Mouse (Mus musculus) midbrain, embryonic 16.5 days (tissue): Measurements from ENCODE around the gene Lbh. TPM values are rescaled to one million over a fixed set of nuclear protein-coding genes. Genes with fewer than 3 reads are reported as not detected.

Source experiments
- ATAC-seq: fragments of 200-750 bp; cut with Nextera tagmentation; 2 replicates; pipeline ENCODE4 v1.8.0; 2017; ENCODE audit warnings: moderate TSS enrichment
- H3K27ac ChIP-seq: fragments of 300-500 bp; sonication (generic); 2 replicates; pipeline ENCODE4 v1.5.1; 2014; ENCODE audit warnings: mild to moderate bottlenecking, low read length, mixed read lengths
- H3K27me3 ChIP-seq: fragments of 300-500 bp; sonication (generic); 2 replicates; pipeline ENCODE4 v1.6.1; 2014; ENCODE audit warnings: low read depth, low read length, mixed read lengths; ENCODE audit not compliant: control insufficient read depth, insufficient read depth
- H3K36me3 ChIP-seq: fragments of 300-500 bp; sonication (generic); 2 replicates; pipeline ENCODE4 v1.6.1; 2014; ENCODE audit warnings: mild to moderate bottlenecking, low read length, moderate library complexity, mixed read lengths; ENCODE audit not compliant: control insufficient read depth, insufficient read depth
- H3K4me1 ChIP-seq: fragments of 300-500 bp; sonication (generic); 2 replicates; pipeline ENCODE4 v1.6.1; 2014; ENCODE audit warnings: mild to moderate bottlenecking, low read length, mixed read lengths; ENCODE audit not compliant: control insufficient read depth, insufficient read depth
- H3K4me2 ChIP-seq: fragments of 300-500 bp; sonication (generic); 2 replicates; pipeline ENCODE4 v1.6.1; 2014; ENCODE audit warnings: mild to moderate bottlenecking, low read length, mixed read lengths
- H3K4me3 ChIP-seq: fragments of 300-500 bp; sonication (generic); 2 replicates; pipeline ENCODE4 v1.5.1; 2014; ENCODE audit warnings: low read depth, mild to moderate bottlenecking, low read length, moderate library complexity, mixed read lengths
- H3K9ac ChIP-seq: fragments of 300-500 bp; sonication (generic); 2 replicates; pipeline ENCODE4 v1.6.1; 2014; ENCODE audit warnings: low read depth, low read length, mixed read lengths
- H3K9me3 ChIP-seq: fragments of 300-500 bp; sonication (generic); replicated peaks from 2 replicates; pipeline ENCODE4 v1.6.1; 2014; ENCODE audit warnings: mild to moderate bottlenecking, low read length, mixed read lengths; ENCODE audit not compliant: control insufficient read depth, poor library complexity, severe bottlenecking
- WGBS: fragments of 180-500 bp; shearing (Covaris S2); extraction: QIAGEN DNeasy Blood & Tissue Kit; methylation state at CpG from one replicate; pipeline ENCODE4 v1.1.7; 2014; 5-methylcytosine and 5-hydroxymethylcytosine counted together
- polyA plus RNA-seq: library from polyadenylated mRNA; unstranded; fragments of >200 nt; fragmentation: Nextera tagmentation; extraction: Ambion mirVana; gene quantifications from 2 replicates; pipeline ENCODE4 v1.2.1, GENCODE M21; 2015

Lbh gene
- polyA plus RNA-seq, 1 experiment from 2014 or later = 4.0 TPM

GRCm38 (mm10) chr17:72938026-72938795, 20.1 kb downstream of the Lbh start:
- Histone ChIP-seq H3K9me3 (no peaks in the 10 kb centered on the region; the same call in 1 of the 2 replicates), H3K4me2 (no peak overlapping the region), H3K9ac (no peak overlapping the region), H3K4me3 (no peak overlapping the region), H3K36me3 (peaks cover 23% of the 10 kb centered on the region), H3K4me1 (peaks cover 7% of the 10 kb centered on the region; the same call in 1 of the 2 replicates), H3K27ac (no peak overlapping the region), H3K27me3 (no peaks in the 10 kb centered on the region)
- no peak for ATAC-seq
- WGBS = 85% methylated on average over 11 of the region's 11 CpGs

GRCm38 (mm10) chr17:72938871-72939568, 20.9 kb downstream of the Lbh start:
- no peaks in the 10 kb centered on the region for H3K27me3 ChIP-seq
- no peak overlapping the region for H3K9ac ChIP-seq
- ATAC-seq = no peak
- H3K4me2 ChIP-seq = no peak overlapping the region
- peaks cover 7% of the 10 kb centered on the region; the same call in 1 of the 2 replicates for H3K4me1 ChIP-seq
- no peak overlapping the region for H3K4me3 ChIP-seq
- no peaks in the 10 kb centered on the region; the same call in 1 of the 2 replicates for H3K9me3 ChIP-seq
- H3K27ac ChIP-seq = no peak overlapping the region
- 92% methylated on average over 15 of the region's 15 CpGs for WGBS
- peaks cover 23% of the 10 kb centered on the region for H3K36me3 ChIP-seq

GRCm38 (mm10) chr17:72939569-72939899, 21.4 kb downstream of the Lbh start:
- no peaks in the 10 kb centered on the region; the same call in 1 of the 2 replicates for H3K9me3 ChIP-seq
- ATAC-seq = no peak
- no peak overlapping the region for H3K4me3 ChIP-seq
- H3K4me1 ChIP-seq = peaks cover 7% of the 10 kb centered on the region; the same call in 1 of the 2 replicates
- H3K4me2 ChIP-seq = no peak overlapping the region
- H3K36me3 ChIP-seq = peaks cover 23% of the 10 kb centered on the region
- no peaks in the 10 kb centered on the region for H3K27me3 ChIP-seq
- H3K27ac ChIP-seq = no peak overlapping the region
- WGBS = 93% methylated on average over 5 of the region's 6 CpGs
- no peak overlapping the region for H3K9ac ChIP-seq

GRCm38 (mm10) chr17:72944368-72944767, 26.3 kb downstream of the Lbh start:
- no peak for ATAC-seq
- no peak overlapping the region for H3K4me2 ChIP-seq
- no peaks in the 10 kb centered on the region for H3K4me1 ChIP-seq

GRCm38 (mm10) chr17:72947111-72947859, 29.2 kb downstream of the Lbh start:
- ATAC-seq = no peak
- no peaks in the 10 kb centered on the region; the same call in 1 of the 2 replicates for H3K9me3 ChIP-seq
- no peak overlapping the region for H3K9ac ChIP-seq
- no peaks in the 10 kb centered on the region for H3K27me3 ChIP-seq
- peaks cover 3% of the 10 kb centered on the region; the same call in 1 of the 2 replicates for H3K36me3 ChIP-seq
- WGBS = 88% methylated on average over 6 of the region's 6 CpGs
- no peak overlapping the region for H3K4me2 ChIP-seq
- no peaks in the 10 kb centered on the region for H3K4me1 ChIP-seq
- H3K4me3 ChIP-seq = no peak overlapping the region
- no peak overlapping the region for H3K27ac ChIP-seq

More at GRCm38 (mm10) chr17:72944368-72944767, 26.3 kb downstream of the Lbh start:
- 86% methylated on average over 5 of the region's 5 CpGs for WGBS
- Histone ChIP-seq H3K9me3 (no peaks in the 10 kb centered on the region; the same call in 1 of the 2 replicates), H3K36me3 (peaks cover 21% of the 10 kb centered on the region), H3K9ac (no peak overlapping the region), H3K4me3 (no peak overlapping the region), H3K27ac (no peak overlapping the region), H3K27me3 (no peaks in the 10 kb centered on the region)

GRCm38 (mm10) chr17:72948119-72948518, 30.0 kb downstream of the Lbh start:
- Histone ChIP-seq H3K27ac (no peak overlapping the region), H3K36me3 (no peaks in the 10 kb centered on the region; the same call in 1 of the 2 replicates), H3K4me3 (no peak overlapping the region), H3K9ac (no peak overlapping the region), H3K27me3 (no peaks in the 10 kb centered on the region), H3K9me3 (no peaks in the 10 kb centered on the region; the same call in 1 of the 2 replicates), H3K4me1 (no peaks in the 10 kb centered on the region; the same call in 1 of the 2 replicates), H3K4me2 (no peak overlapping the region)
- ATAC-seq = no peak
- 91% methylated on average over 9 of the region's 9 CpGs for WGBS

GRCm38 (mm10) chr17:72949247-72949701, 31.2 kb downstream of the Lbh start:
- no peak overlapping the region for H3K4me2 ChIP-seq
- no peak overlapping the region for H3K9ac ChIP-seq
- H3K36me3 ChIP-seq = no peaks in the 10 kb centered on the region
- H3K4me1 ChIP-seq = no peaks in the 10 kb centered on the region; the same call in 1 of the 2 replicates
- 79% methylated on average over 7 of the region's 7 CpGs for WGBS
- H3K9me3 ChIP-seq = no peaks in the 10 kb centered on the region
- no peak for ATAC-seq
- H3K4me3 ChIP-seq = no peak overlapping the region
- H3K27me3 ChIP-seq = no peaks in the 10 kb centered on the region
- no peak overlapping the region for H3K27ac ChIP-seq

GRCm38 (mm10) chr17:72951331-72951730, 33.2 kb downstream of the Lbh start:
- ATAC-seq = no peak
- Histone ChIP-seq H3K9me3 (no peaks in the 10 kb centered on the region), H3K9ac (no peak overlapping the region), H3K4me2 (no peak overlapping the region), H3K36me3 (no peaks in the 10 kb centered on the region), H3K4me1 (no peaks in the 10 kb centered on the region; the same call in 1 of the 2 replicates), H3K27me3 (no peaks in the 10 kb centered on the region), H3K27ac (no peak overlapping the region), H3K4me3 (no peak overlapping the region)
- 86% methylated on average over 6 of the region's 6 CpGs for WGBS
